Mouse (Mus musculus): Measurements from ENCODE around the gene Cd200r3. TPM values are rescaled to one million over a fixed set of nuclear protein-coding genes. Genes with fewer than 3 reads are reported as not detected.

Gene Cd200r3
- polyA plus RNA-seq, 1 experiment from 2014 or later, result 0.21 TPM

DNA sequence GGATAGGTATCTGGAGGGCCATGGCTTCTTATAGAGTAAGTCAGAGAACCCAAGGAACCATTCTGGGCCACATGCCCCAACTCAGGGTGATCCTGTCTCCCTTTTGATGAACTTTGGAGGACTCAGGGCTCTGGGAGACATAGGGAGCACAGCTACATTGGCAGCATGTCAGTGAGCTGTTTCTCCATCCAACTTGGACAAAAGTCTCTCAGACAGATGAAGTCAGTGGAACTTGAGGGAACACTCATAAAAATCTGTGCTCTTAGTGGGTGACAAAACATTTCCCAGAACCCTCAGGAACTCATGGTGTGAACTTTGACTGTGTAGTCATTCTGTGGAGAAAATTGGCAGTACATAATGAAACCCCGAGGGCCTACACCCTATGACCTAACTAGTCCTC lies 53.2 kb downstream of the Cd200r3 start:
- Histone ChIP-seq H3K4me1 (ENCODE audit: control insufficient read depth, insufficient read depth, low read length) (no peaks in the 10 kb centered on the region), H3K4me2 (no peak overlapping the region), H3K9ac (ENCODE audit: low read depth, low read length) (no peak overlapping the region), H3K27me3 (ENCODE audit: control insufficient read depth, insufficient read depth, low read length) (no peaks in the 10 kb centered on the region), H3K27ac (ENCODE audit: low read depth, low read length) (no peak overlapping the region), H3K4me3 (ENCODE audit: low read depth, low read length) (no peak overlapping the region), H3K36me3 (ENCODE audit: control insufficient read depth, insufficient read depth, low read length) (no peaks in the 10 kb centered on the region), H3K9me3 (replicated peaks; ENCODE audit: control insufficient read depth, low read length) (no peaks in the 10 kb centered on the region)
- ATAC-seq (replicated peaks; ENCODE audit: insufficient number of reproducible peaks, low FRiP score, low TSS enrichment), result no peak
- 80% methylated on average over 1 of the region's 1 CpGs for WGBS (ENCODE audit: insufficient replicate concordance)

DNA sequence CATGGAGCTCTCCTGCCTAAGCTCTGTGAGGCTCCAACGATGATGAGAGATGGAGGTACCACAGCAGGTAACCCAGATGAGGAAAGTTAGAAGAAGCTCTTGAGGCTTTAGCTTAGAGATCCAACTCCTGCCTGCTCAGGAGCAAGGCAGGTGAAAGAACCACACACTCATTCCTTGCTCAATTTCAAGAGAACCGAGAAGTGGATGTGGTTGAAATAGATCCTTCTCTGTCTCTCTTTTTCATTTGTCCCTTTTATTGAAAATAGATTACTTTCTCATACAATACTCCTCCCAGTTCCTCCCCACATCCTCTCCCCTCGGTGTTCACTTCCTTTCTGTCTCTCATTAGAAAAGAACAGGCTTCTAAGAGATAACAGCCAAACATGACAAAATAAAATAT lies 56.1 kb downstream of the Cd200r3 start:
- Histone ChIP-seq H3K4me1 (ENCODE audit: control insufficient read depth, insufficient read depth, low read length) (no peaks in the 10 kb centered on the region), H3K9me3 (replicated peaks; ENCODE audit: control insufficient read depth, low read length) (no peaks in the 10 kb centered on the region), H3K36me3 (ENCODE audit: control insufficient read depth, insufficient read depth, low read length) (no peaks in the 10 kb centered on the region), H3K4me3 (ENCODE audit: low read depth, low read length) (no peak overlapping the region), H3K27ac (ENCODE audit: low read depth, low read length) (no peak overlapping the region), H3K9ac (ENCODE audit: low read depth, low read length) (no peak overlapping the region), H3K27me3 (ENCODE audit: control insufficient read depth, insufficient read depth, low read length) (no peaks in the 10 kb centered on the region), H3K4me2 (no peak overlapping the region)
- ATAC-seq (replicated peaks; ENCODE audit: insufficient number of reproducible peaks, low FRiP score, low TSS enrichment), result no peak
- 49% methylated on average over 3 of the region's 3 CpGs for WGBS (ENCODE audit: insufficient replicate concordance)

DNA sequence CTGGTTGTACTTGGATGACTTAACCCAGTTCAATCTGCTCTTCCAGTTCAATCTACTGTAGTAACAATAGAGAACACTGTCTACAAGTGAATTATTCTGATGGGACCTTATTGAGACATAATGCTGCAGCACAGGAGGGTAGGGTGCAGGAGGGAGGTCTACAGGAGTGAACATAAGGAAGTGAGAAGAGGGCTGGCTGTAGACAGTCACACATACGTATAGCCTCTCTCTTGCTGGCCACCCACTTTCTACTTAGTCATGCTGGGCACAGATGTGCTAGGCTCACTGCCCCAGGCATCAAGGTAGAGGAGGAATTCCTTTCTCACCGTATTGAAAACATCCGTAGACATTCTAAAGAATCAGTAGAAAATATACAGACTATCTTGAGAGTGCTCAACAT lies 61.0 kb downstream of the Cd200r3 start:
- H3K4me1 ChIP-seq (ENCODE audit: control insufficient read depth, insufficient read depth, low read length), result no peaks in the 10 kb centered on the region
- ATAC-seq (replicated peaks; ENCODE audit: insufficient number of reproducible peaks, low FRiP score, low TSS enrichment), result no peak
- H3K4me3 ChIP-seq (ENCODE audit: low read depth, low read length), result no peak overlapping the region
- no peak overlapping the region for H3K9ac ChIP-seq (ENCODE audit: low read depth, low read length)
- no peaks in the 10 kb centered on the region for H3K9me3 ChIP-seq (replicated peaks; ENCODE audit: control insufficient read depth, low read length)
- H3K4me2 ChIP-seq, result no peak overlapping the region
- WGBS (ENCODE audit: insufficient replicate concordance), result 71% methylated on average over 3 of the region's 3 CpGs
- H3K27ac ChIP-seq (ENCODE audit: low read depth, low read length), result no peak overlapping the region
- H3K36me3 ChIP-seq (ENCODE audit: control insufficient read depth, insufficient read depth, low read length), result no peaks in the 10 kb centered on the region
- H3K27me3 ChIP-seq (ENCODE audit: control insufficient read depth, insufficient read depth, low read length), result no peaks in the 10 kb centered on the region

DNA sequence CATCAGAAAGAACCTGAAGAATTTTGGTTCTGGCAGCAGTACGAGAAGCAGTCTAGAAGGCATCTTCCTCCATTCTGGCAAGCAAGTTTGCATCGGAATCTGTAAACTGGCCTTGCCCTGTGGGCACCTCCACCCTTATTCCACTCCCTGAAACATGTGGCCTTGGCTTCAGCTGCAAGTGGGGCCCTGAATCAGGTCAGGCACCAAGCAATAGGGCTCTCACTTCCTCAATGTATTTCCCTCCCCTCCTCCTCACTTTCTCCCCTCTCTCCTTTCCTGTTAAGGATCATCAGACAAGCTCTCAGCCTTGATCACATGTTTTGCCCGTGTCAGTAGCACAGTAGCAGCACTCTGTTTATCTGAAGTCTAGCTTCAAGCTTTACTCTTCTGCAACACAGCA lies 61.8 kb downstream of the Cd200r3 start:
- H3K27ac ChIP-seq (ENCODE audit: low read depth, low read length), result no peak overlapping the region
- H3K4me3 ChIP-seq (ENCODE audit: low read depth, low read length), result no peak overlapping the region
- no peak overlapping the region for H3K9ac ChIP-seq (ENCODE audit: low read depth, low read length)
- H3K9me3 ChIP-seq (replicated peaks; ENCODE audit: control insufficient read depth, low read length), result no peaks in the 10 kb centered on the region
- ATAC-seq (replicated peaks; ENCODE audit: insufficient number of reproducible peaks, low FRiP score, low TSS enrichment), result no peak
- 59% methylated on average over 3 of the region's 3 CpGs for WGBS (ENCODE audit: insufficient replicate concordance)
- no peaks in the 10 kb centered on the region for H3K36me3 ChIP-seq (ENCODE audit: control insufficient read depth, insufficient read depth, low read length)
- no peaks in the 10 kb centered on the region for H3K27me3 ChIP-seq (ENCODE audit: control insufficient read depth, insufficient read depth, low read length)
- no peaks in the 10 kb centered on the region for H3K4me1 ChIP-seq (ENCODE audit: control insufficient read depth, insufficient read depth, low read length)
- no peak overlapping the region for H3K4me2 ChIP-seq

DNA sequence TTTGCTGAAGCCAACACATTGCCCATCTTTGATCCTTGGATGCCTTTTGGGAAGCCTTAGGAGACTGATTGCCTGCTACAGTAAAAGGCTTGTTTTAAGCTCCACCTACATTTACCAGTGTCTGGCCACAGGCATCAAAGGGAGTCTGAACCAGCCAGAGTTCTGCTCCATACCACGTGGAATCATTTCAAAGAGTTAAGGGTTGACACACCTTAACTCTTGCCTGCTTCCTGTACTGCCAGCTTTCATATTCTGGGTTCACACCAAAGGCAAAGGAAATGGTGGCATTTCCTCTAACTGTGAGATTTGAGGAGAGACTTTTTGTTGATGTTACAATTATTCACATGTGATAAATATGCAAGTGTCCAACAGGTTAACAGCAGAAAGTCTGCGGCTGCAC lies 63.5 kb downstream of the Cd200r3 start:
- ATAC-seq (replicated peaks; ENCODE audit: insufficient number of reproducible peaks, low FRiP score, low TSS enrichment), result no peak
- H3K9ac ChIP-seq (ENCODE audit: low read depth, low read length), result no peak overlapping the region
- H3K27me3 ChIP-seq (ENCODE audit: control insufficient read depth, insufficient read depth, low read length), result no peaks in the 10 kb centered on the region
- H3K4me1 ChIP-seq (ENCODE audit: control insufficient read depth, insufficient read depth, low read length), result no peaks in the 10 kb centered on the region
- no peak overlapping the region for H3K4me3 ChIP-seq (ENCODE audit: low read depth, low read length)
- WGBS (ENCODE audit: insufficient replicate concordance), result 51% methylated on average over 2 of the region's 2 CpGs
- H3K4me2 ChIP-seq, result no peak overlapping the region
- H3K9me3 ChIP-seq (replicated peaks; ENCODE audit: control insufficient read depth, low read length), result no peaks in the 10 kb centered on the region
- H3K27ac ChIP-seq (ENCODE audit: low read depth, low read length), result no peak overlapping the region
- no peaks in the 10 kb centered on the region for H3K36me3 ChIP-seq (ENCODE audit: control insufficient read depth, insufficient read depth, low read length)

DNA sequence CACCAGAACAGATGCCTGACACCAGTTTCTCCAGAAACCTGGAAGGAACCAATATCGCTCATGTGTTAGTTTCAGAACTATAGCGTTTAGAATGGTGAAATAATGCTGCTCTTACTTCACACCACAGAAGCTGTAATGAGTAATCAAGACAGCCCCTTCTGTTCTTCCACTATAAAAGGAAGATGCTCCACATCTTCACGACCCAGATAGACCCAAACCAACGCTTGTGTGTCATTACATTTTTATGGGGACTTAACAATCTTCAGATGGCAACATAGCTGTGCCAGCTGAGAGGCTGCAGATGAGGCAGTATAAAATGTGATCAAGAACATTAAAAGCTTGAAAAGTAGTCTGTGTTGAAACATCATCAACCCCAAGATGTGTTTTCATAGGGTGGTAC lies 64.3 kb downstream of the Cd200r3 start:
- H3K9me3 ChIP-seq (replicated peaks; ENCODE audit: control insufficient read depth, low read length), result no peaks in the 10 kb centered on the region
- H3K4me1 ChIP-seq (ENCODE audit: control insufficient read depth, insufficient read depth, low read length), result no peaks in the 10 kb centered on the region
- ATAC-seq (replicated peaks; ENCODE audit: insufficient number of reproducible peaks, low FRiP score, low TSS enrichment), result no peak
- no peaks in the 10 kb centered on the region for H3K27me3 ChIP-seq (ENCODE audit: control insufficient read depth, insufficient read depth, low read length)
- H3K4me3 ChIP-seq (ENCODE audit: low read depth, low read length), result no peak overlapping the region
- H3K4me2 ChIP-seq, result no peak overlapping the region
- no peaks in the 10 kb centered on the region for H3K36me3 ChIP-seq (ENCODE audit: control insufficient read depth, insufficient read depth, low read length)
- 78% methylated on average over 4 of the region's 4 CpGs for WGBS (ENCODE audit: insufficient replicate concordance)
- no peak overlapping the region for H3K27ac ChIP-seq (ENCODE audit: low read depth, low read length)
- H3K9ac ChIP-seq (ENCODE audit: low read depth, low read length), result no peak overlapping the region

DNA sequence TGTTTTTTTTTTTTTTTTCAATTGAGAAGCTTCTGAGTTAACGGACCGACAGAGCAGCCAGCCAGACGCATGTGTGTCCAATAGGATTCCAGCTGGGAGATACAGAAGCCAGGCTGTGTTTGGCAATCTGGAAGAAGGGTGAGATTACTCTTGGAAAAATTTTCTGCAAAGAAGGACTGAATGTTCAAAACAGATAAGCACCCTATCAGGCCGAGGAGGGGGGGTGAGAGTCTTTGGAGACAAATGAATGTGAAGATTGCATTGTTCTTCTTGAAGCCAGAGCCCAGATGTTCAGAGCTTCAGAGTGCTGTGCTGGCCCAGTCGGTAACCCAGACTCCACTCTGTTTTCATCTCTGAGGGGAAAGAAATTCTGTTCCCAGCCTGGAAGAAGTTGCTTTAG lies 66.2 kb downstream of the Cd200r3 start:
- Histone ChIP-seq H3K4me3 (ENCODE audit: low read depth, low read length) (no peak overlapping the region), H3K27ac (ENCODE audit: low read depth, low read length) (peak overlapping the region; percentile 59), H3K4me1 (ENCODE audit: control insufficient read depth, insufficient read depth, low read length) (no peaks in the 10 kb centered on the region), H3K27me3 (ENCODE audit: control insufficient read depth, insufficient read depth, low read length) (no peaks in the 10 kb centered on the region), H3K9ac (ENCODE audit: low read depth, low read length) (no peak overlapping the region), H3K36me3 (ENCODE audit: control insufficient read depth, insufficient read depth, low read length) (no peaks in the 10 kb centered on the region), H3K9me3 (replicated peaks; ENCODE audit: control insufficient read depth, low read length) (no peaks in the 10 kb centered on the region), H3K4me2 (no peak overlapping the region)
- 31% methylated on average over 5 of the region's 5 CpGs for WGBS (ENCODE audit: insufficient replicate concordance)
- peak; percentile 63; the same call in 1 of the 2 replicates for ATAC-seq (replicated peaks; ENCODE audit: insufficient number of reproducible peaks, low FRiP score, low TSS enrichment)

DNA sequence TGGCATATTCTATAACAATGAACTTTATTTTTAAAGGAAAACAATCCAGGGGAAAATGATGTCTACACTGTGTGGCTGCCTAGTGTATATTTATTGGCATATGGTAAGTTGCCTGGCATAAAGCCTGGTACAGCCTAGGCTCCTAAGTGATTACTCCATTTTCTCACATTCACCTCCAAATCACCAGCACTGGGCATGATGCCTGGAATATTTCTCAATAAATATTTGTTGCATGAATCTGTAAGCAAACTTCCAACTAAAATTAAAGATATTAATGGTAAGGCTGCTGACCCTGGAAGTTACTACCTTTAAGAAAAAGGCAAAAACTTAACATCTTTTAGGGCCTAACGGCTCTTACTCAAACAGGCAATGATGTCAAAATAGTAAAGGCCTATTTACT lies 72.1 kb downstream of the Cd200r3 start:
- Histone ChIP-seq H3K9ac (ENCODE audit: low read depth, low read length) (no peak overlapping the region), H3K4me3 (ENCODE audit: low read depth, low read length) (no peak overlapping the region), H3K27me3 (ENCODE audit: control insufficient read depth, insufficient read depth, low read length) (no peaks in the 10 kb centered on the region), H3K9me3 (replicated peaks; ENCODE audit: control insufficient read depth, low read length) (no peaks in the 10 kb centered on the region), H3K27ac (ENCODE audit: low read depth, low read length) (no peak overlapping the region), H3K4me2 (no peak overlapping the region), H3K36me3 (ENCODE audit: control insufficient read depth, insufficient read depth, low read length) (no peaks in the 10 kb centered on the region), H3K4me1 (ENCODE audit: control insufficient read depth, insufficient read depth, low read length) (no peaks in the 10 kb centered on the region)
- ATAC-seq (replicated peaks; ENCODE audit: insufficient number of reproducible peaks, low FRiP score, low TSS enrichment), result no peak
- WGBS (ENCODE audit: insufficient replicate concordance), result 86% methylated on average over 1 of the region's 1 CpGs

DNA sequence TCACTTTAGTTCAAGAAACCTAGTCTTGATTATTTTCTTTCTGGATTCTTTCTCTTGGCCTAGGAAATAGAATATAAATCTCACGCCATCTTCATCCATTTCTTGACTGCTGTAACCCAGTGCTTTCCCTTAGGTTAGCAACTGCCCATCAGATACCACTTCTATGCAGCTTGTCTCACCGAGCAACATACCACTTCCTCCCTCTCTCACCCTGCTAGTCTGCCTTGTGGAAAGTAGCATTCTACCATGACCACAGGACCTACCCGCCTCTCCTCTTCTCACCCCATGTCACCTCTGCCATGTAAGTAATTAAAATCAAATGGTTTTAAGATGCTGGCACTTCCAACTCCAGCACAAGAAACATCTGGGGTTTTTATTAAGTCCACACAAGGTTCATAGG lies 73.0 kb downstream of the Cd200r3 start:
- Histone ChIP-seq H3K9ac (ENCODE audit: low read depth, low read length) (no peak overlapping the region), H3K27ac (ENCODE audit: low read depth, low read length) (no peak overlapping the region), H3K4me2 (no peak overlapping the region), H3K4me3 (ENCODE audit: low read depth, low read length) (no peak overlapping the region), H3K36me3 (ENCODE audit: control insufficient read depth, insufficient read depth, low read length) (no peaks in the 10 kb centered on the region), H3K4me1 (ENCODE audit: control insufficient read depth, insufficient read depth, low read length) (no peaks in the 10 kb centered on the region), H3K9me3 (replicated peaks; ENCODE audit: control insufficient read depth, low read length) (no peaks in the 10 kb centered on the region), H3K27me3 (ENCODE audit: control insufficient read depth, insufficient read depth, low read length) (no peaks in the 10 kb centered on the region)
- ATAC-seq (replicated peaks; ENCODE audit: insufficient number of reproducible peaks, low FRiP score, low TSS enrichment), result no peak
- WGBS (ENCODE audit: insufficient replicate concordance), result 54% methylated on average over 3 of the region's 3 CpGs

All from heart, embryonic 11.5 days (tissue).